Mouse (Mus musculus) gastrocnemius, adult 18-20 months (tissue): Measurements from ENCODE around the gene Fam71d. TPM values are rescaled to one million over a fixed set of nuclear protein-coding genes. Genes with fewer than 3 reads are reported as not detected.

Experiments used
- DNase-seq: peaks from one replicate; pipeline ENCODE4 v3.0.0; 2021; ENCODE audit warnings: low spot score
- long read RNA-seq, 2 experiments: library from polyadenylated mRNA; stranded (forward); transcript quantifications; one replicate each; pipeline ENCODE4 v2.0.0; 2021
- total RNA-seq, 2 experiments: library from RNA; stranded (reverse); gene quantifications; 2 replicates each; pipeline ENCODE4 v1.2.3; 2021

Gene Fam71d
- not detected for total RNA-seq
- long read RNA-seq, experiment 1 = 0 reads
- long read RNA-seq, experiment 2 = 0 reads

DNA sequence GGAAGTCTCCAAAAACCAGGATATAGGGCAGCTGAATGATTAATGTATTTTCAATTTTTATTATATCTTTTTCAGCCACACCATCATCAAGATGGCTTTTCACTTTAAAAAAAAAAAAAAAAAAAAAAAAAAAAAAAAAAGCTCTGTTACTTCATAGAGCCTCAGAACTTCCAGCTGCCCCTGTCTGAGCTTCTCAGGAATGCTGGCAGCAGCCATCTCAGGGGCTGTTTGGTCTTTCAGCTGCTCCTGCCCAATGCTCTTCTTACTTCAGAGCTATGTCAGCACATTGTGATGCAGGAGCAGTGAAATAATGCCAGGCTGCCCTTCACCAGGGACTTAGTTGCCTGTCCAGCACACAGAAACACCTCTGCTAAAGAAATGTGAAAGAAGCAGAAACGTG, at the start of gene Fam71d:
Gene Fam71d (plus strand): TSS at position 211 of the 400 bp plus-strand sequence.
- DNase-seq = no peak

DNA sequence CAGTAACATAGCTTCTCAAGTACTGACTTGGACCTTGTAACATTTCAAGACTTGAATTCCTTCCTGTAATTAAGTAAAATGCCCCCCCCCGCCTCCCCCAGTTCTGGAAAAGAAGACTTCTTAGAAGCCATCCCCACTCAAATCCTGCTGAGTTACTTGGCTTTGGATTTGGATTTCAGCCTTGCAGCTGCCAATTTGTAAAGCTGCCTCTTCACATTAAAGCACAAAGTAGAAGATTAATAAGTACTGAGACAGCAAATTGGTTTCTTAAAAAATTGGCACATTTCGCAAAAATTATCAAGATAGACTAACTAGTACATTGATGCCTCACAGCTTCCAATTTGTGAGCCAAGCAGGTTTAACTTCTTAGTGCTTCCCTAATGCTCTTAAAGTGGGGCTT, 47.6 kb upstream of the Fam71d start:
- no peak for DNase-seq

DNA sequence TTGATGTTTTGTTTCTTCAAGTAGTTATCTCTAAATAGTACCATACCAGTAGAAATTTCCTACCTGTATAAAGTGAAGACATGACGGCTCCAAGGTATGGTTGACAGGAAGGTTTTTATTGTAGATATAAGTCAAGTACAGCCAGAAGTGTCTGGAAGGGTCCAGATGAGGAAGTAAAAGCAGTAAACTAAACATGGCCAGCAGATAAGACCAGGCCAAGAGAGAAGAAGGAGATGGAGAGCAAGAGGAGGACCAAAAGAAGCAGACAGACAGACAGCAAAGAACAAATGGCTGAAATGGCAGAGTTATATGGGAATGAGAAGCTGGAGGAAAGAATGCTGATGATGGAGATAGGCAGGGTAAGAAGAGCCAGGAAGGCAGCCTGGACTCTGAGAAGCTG, 46.1 kb upstream of the Fam71d start:
- no peak for DNase-seq

- no peak for DNase-seq
These were observed 31.5 kb upstream of the Fam71d start for GRCm38 (mm10) chr12:78659718-78660304.

DNA sequence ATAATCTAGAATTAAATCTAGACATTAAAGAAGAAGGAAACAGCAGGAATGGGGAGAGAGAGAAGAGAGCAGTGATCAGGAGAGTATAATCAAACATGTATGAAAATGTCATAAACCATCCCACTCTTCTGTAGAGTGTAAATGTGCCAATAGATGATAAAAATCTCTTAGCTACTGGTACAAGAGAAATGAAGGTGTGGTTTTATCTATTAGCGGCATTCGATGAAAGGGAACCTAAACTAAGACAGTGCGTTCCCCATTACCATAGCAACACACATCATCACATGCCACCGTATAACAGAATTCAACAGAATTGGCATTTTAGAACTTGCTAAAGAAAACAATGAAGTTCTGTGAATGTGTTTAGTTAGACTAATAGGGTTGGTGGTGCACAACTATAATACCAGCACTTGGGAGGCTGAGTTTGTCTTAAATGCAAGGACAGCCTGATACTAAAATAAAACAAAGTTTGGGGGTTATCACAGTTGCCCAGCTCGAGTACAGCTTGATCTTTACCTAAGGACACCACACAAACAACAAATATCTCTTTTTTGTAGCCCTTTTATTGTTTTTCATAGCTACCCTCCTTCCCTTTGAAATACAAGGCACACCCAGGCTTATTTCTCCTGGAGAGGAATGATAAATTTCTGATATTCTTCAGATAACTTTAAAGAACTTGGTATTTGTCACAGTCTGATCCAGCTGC, 13.1 kb upstream of the Fam71d start:
- no peak for DNase-seq

GRCm38 (mm10) chr12:78678807-78679189, 12.5 kb upstream of the Fam71d start:
- DNase-seq = no peak

- DNase-seq = no peak
These were observed 10.3 kb upstream of the Fam71d start for GRCm38 (mm10) chr12:78681048-78681447.

GRCm38 (mm10) chr12:78682279-78682678, 9.1 kb upstream of the Fam71d start:
- no peak for DNase-seq

- DNase-seq = no peak
These were observed 5.6 kb upstream of the Fam71d start for GRCm38 (mm10) chr12:78685669-78686215.

GRCm38 (mm10) chr12:78688876-78689275, 2.5 kb upstream of the Fam71d start:
- DNase-seq = no peak

DNA sequence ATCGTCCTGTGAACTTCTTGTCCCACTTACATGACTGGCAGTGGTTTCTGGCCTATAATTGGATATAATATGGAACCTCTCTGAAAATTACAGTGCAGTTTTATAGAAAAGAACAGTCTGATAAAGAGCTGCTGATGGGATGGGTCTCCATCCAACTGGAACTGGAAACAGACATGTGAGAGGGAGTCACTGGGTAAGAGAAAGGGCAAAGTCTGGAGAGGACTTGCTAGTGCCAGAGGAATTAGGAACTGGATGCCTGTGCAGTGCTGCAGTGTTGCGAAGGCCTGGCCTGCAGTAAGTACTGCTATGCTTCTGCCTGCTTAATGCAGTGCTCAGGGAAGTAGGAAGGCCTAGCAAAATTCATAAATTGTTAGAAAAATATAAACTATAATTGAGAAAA, 1.9 kb downstream of the Fam71d start:
- DNase-seq = no peak

GRCm38 (mm10) chr12:78717783-78718182, 26.4 kb downstream of the Fam71d start:
- no peak for DNase-seq

DNA sequence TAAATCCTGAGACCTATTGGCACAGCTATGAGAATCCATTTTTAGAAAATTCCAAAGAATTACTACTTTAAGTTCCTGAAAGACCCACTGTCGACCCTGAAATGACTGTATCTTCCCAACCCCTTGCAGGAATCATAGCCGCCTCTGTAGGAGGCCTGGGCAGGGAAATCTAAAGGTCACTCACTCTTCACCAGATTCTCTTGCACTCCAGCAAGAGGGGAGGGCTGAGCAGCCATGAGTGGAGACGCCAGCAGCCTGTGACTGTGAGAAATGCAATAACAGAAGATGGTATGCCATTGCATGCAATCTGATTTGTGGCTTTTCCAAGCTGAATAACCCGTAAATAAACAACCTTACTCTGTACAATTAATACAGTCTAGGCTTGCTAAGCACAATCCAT, 36.4 kb downstream of the Fam71d start:
- DNase-seq = no peak

- DNase-seq = no peak
These were observed 48.3 kb downstream of the Fam71d start for GRCm38 (mm10) chr12:78739633-78740032.

- DNase-seq = no peak
These were observed 49.0 kb downstream of the Fam71d start for GRCm38 (mm10) chr12:78740289-78740688.

DNA sequence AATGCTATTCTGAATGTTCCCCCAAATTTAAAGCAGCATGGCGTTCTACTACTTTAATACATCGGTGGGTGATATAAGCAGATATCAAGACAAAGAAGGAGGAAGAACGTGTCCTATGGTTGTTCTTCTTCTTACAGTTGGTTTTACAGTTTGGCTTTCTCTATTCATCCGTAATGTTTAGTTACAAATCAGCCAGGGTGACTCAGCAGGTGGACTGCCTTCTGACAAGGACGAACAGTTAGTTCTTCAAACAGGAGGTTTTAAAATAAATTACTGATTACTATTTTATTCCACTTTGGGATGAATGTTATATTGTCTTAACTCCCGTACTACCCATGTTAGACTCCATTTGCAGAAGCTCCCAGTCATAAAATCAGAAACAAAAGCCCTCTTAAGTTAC, 54.9 kb downstream of the Fam71d start:
- DNase-seq = no peak

DNA sequence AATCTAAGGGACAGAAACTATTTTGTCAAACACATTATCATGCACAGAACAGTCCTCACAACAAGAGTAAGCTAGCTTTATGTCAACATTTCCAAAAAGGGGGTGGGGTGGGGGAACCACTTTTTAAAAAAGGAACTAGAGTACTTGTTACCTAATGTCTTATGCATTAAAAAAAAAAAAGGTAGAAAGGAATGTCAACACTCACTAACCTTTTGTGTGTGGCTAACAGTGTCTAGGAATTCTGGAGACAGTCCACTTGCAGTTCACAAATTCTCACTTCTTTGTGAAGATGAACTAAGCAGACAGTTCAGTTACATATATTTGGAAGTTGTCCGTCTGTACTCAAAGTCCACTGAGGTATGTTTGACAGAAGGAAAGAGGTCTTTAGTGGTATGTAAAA, 56.1 kb downstream of the Fam71d start:
- DNase-seq = no peak

DNA sequence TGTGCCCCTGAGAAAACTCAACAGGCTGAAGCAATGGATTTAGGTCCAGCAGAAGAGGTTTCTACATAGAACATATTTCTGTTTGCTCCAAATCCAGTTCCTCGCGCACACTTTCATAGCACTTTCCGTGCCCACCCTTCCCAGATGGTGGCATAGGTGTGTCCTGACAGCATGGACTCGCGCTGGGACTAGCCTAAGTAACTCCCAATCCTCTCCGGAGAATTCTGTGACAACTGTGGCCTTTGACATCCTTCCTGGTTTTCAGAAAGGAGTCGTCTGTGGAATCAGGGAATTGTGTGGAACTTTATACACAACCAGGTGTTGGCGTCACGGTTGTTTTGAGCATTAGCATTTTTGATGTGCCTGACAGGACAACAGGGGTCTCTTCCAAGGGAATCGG, 56.8 kb downstream of the Fam71d start:
- DNase-seq = no peak

GRCm38 (mm10) chr12:78748557-78749377, 57.4 kb downstream of the Fam71d start, which contains the start of gene Mpp5:
Gene Mpp5, plus strand, starts transcription at chr12:78748907.
- peak; percentile 95 for DNase-seq

DNA sequence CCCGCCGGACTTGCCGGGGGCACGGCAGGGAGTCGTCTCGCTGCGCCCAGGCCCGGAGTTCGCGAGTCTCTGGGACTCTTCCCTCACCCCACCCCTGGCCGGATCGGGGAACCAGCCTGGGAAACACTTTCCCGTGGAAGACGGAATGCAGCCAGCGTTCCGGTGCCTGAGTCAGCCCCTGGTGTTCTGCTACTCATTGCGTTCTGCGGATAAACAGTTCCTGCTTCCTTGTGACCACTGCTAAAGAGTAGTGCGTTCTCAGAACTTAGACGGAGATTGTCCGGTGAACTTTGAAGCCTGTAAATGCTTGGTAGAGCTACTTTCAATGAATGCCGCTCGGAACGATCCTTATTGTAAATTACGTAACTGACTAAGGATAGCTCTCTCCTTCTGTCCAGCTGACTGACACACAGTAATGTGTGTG, 58.1 kb downstream of the Fam71d start:
- DNase-seq = peak; percentile 69

DNA sequence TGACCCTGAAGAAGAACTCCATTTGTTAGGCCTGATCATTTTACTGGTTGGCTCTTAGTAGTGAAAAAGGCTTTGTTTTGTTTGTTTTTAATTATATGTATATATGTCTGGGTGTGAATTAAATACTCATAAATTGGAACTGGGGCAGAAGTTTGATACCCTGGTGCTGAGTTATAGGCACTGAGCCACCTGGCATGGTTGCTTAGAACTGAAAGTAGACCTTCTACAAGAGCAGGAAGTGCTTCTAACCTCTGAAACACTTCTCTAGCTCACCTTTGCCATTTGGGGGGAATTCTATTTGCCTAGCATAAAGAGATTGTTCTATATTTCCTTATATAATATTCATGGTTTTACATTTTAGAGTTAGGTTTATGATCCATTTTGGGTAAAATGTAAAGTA, 70.6 kb downstream of the Fam71d start:
- DNase-seq = peak; percentile 38
